Mouse (Mus musculus) CH12.LX (cell line): Measurements from ENCODE around the gene Ino80d. TPM values are rescaled to one million over a fixed set of nuclear protein-coding genes. Genes with fewer than 3 reads are reported as not detected.

Experiments
- DNase-seq: peaks from one replicate; pipeline ENCODE4 v3.0.0-alpha.2; 2013; ENCODE audit errors: extremely low read depth
- H3K27ac ChIP-seq: 2 replicates; pipeline ENCODE4 v1.5.1; 2012; ENCODE audit warnings: low read depth, mild to moderate bottlenecking, control low read depth, moderate library complexity; ENCODE audit not compliant: insufficient read depth
- H3K27me3 ChIP-seq: replicated peaks from 2 replicates; pipeline ENCODE3; 2012; ENCODE audit warnings: inconsistent platforms
- H3K36me3 ChIP-seq, 2 experiments: replicated peaks in 1 of 2; 2 replicates each; pipeline versions ENCODE3 to v1.6.1; 2012; ENCODE audit warnings: inconsistent platforms in 1 of 2, low read length in 1 of 2, mild to moderate bottlenecking in 1 of 2, mixed read lengths in 1 of 2, moderate library complexity in 1 of 2; ENCODE audit not compliant: control insufficient read depth in 1 of 2, insufficient read depth in 1 of 2
- H3K4me1 ChIP-seq, 2 experiments: 2 replicates each; pipeline ENCODE4 v1.6.1; 2012; ENCODE audit warnings: inconsistent platforms in 1 of 2, moderate library complexity in 1 of 2; ENCODE audit not compliant: insufficient read depth in 2 of 2, control insufficient read depth in 1 of 2
- H3K4me2 ChIP-seq: 2 replicates; pipeline ENCODE4 v1.6.1; 2012; ENCODE audit warnings: low read depth, mild to moderate bottlenecking, control low read depth; ENCODE audit not compliant: poor library complexity, insufficient read depth, severe bottlenecking
- H3K4me3 ChIP-seq, 3 experiments: fragments of 150-350 bp in 1 of 3; sonication (generic) in 1 of 3; replicated peaks in 1 of 3; 2 replicates each; pipeline versions ENCODE3 to v1.5.1; 2011 to 2012; ENCODE audit warnings: low read depth in 2 of 3, low read length in 2 of 3, mild to moderate bottlenecking in 2 of 3, moderate library complexity in 2 of 3, control low read depth in 1 of 3, improper control_type of control experiment in 1 of 3, inconsistent platforms in 1 of 3, mixed read lengths in 1 of 3; ENCODE audit not compliant: poor library complexity in 1 of 3
- H3K79me2 ChIP-seq: replicated peaks from 2 replicates; pipeline ENCODE4 v1.6.1; 2012; ENCODE audit warnings: mild to moderate bottlenecking, moderate library complexity; ENCODE audit not compliant: control insufficient read depth, poor library complexity, insufficient read depth, severe bottlenecking; ENCODE audit errors: extremely low read depth
- H3K9ac ChIP-seq: 2 replicates; pipeline ENCODE4 v1.6.1; 2012; ENCODE audit warnings: low read depth, mild to moderate bottlenecking, control low read depth, moderate library complexity; ENCODE audit not compliant: insufficient read depth
- H3K9me3 ChIP-seq: replicated peaks from 2 replicates; pipeline ENCODE3; 2012; ENCODE audit warnings: low read length, inconsistent platforms, mixed read lengths
- CHD1 ChIP-seq: IDR thresholded peaks from 2 replicates; pipeline ENCODE4 v1.6.1; 2012; ENCODE audit warnings: low read depth, low read length, improper control_type of control experiment, inconsistent platforms
- CHD2 ChIP-seq: IDR thresholded peaks from 2 replicates; pipeline ENCODE4 v1.6.1; 2011; ENCODE audit warnings: low read length, improper control_type of control experiment
- CTCF ChIP-seq, 2 experiments: IDR thresholded peaks in 1 of 2; conservative IDR thresholded peaks in 1 of 2; 2 replicates each; pipeline ENCODE4 v1.5.1; 2011 to 2012; ENCODE audit warnings: low read depth in 2 of 2, low read length in 2 of 2, improper control_type of control experiment in 1 of 2, inconsistent platforms in 1 of 2, mild to moderate bottlenecking in 1 of 2, moderate library complexity in 1 of 2
- E2F4 ChIP-seq: IDR thresholded peaks from 2 replicates; pipeline ENCODE4 v1.6.1; 2011; ENCODE audit warnings: low read depth, low read length, improper control_type of control experiment; ENCODE audit not compliant: insufficient replicate concordance
- ETS1 ChIP-seq: conservative IDR thresholded peaks from 2 replicates; pipeline ENCODE4 v1.6.1; 2012; ENCODE audit warnings: low read depth, mild to moderate bottlenecking, inconsistent platforms, low read length, improper control_type of control experiment, moderate library complexity
- KAT2A ChIP-seq: IDR thresholded peaks from 2 replicates; pipeline ENCODE4 v1.6.1; 2012; ENCODE audit warnings: low read length, improper control_type of control experiment, inconsistent platforms; ENCODE audit not compliant: insufficient replicate concordance
- MEF2A ChIP-seq: IDR thresholded peaks from 2 replicates; pipeline ENCODE4 v1.6.1; 2014; ENCODE audit warnings: low read depth, mild to moderate bottlenecking, inconsistent platforms, low read length, improper control_type of control experiment, borderline replicate concordance
- MXI1 ChIP-seq: IDR thresholded peaks from 2 replicates; pipeline ENCODE4 v1.6.1; 2011; ENCODE audit warnings: mild to moderate bottlenecking, low read depth, low read length, improper control_type of control experiment
- MYC ChIP-seq: IDR thresholded peaks from 2 replicates; pipeline ENCODE4 v1.6.1; 2011; ENCODE audit warnings: low read depth, mild to moderate bottlenecking, improper control_type of control experiment, low read length
- NRF1 ChIP-seq: IDR thresholded peaks from 2 replicates; pipeline ENCODE4 v1.6.1; 2014; ENCODE audit warnings: low read depth, mild to moderate bottlenecking, inconsistent platforms, low read length, improper control_type of control experiment, moderate library complexity
- POLR2A ChIP-seq: IDR thresholded peaks from 2 replicates; pipeline ENCODE4 v1.6.1; 2011; ENCODE audit warnings: low read depth, mild to moderate bottlenecking, improper control_type of control experiment, low read length
- SIN3A ChIP-seq: IDR thresholded peaks from 2 replicates; pipeline ENCODE4 v1.6.1; 2012; ENCODE audit warnings: low read length, improper control_type of control experiment, inconsistent platforms
- ZMIZ1 ChIP-seq: IDR thresholded peaks from 2 replicates; pipeline ENCODE4 v1.6.1; 2012; ENCODE audit warnings: low read depth, mild to moderate bottlenecking, inconsistent platforms, low read length, improper control_type of control experiment
- ZNF384 ChIP-seq: IDR thresholded peaks from 2 replicates; pipeline ENCODE4 v1.6.1; 2012; ENCODE audit warnings: low read depth, low read length, improper control_type of control experiment, inconsistent platforms
- dilution Hi-C: fragments of 300-500 bp; cut with MboI; formaldehyde crosslinking; loops from 2 replicates; pipeline ENCODE4 v1.14.3; 2020; ENCODE audit warnings: low sequenced_read_pairs; ENCODE audit not compliant: extremely low pct_unique_long_range_greater_than_20kb, extremely low pct_ligation_motif_present
- in situ Hi-C: fragments of 300-500 bp; cut with MboI; formaldehyde crosslinking; loops from 3 replicates; pipeline ENCODE4 v1.14.3; 2019; ENCODE audit warnings: low sequenced_read_pairs, low pct_ligation_motif_present, low pct_unique_long_range_greater_than_20kb, mixed read lengths
- polyA plus RNA-seq: library from polyadenylated mRNA; unstranded; fragments of >175 nt; gene quantifications from 2 replicates; pipeline ENCODE4 v1.2.1, GENCODE M21; 2012; ENCODE audit warnings: low read depth; ENCODE audit not compliant: insufficient read length
- total RNA-seq, 2 experiments: library from RNA; depleted of rRNA; stranded (reverse); fragments of 300-350 nt in 1 of 2; fragments of >200 nt in 1 of 2; gene quantifications; 2 replicates each; pipeline ENCODE4 v1.2.3; 2012 to 2014

Gene Ino80d
- total and polyA plus RNA-seq, 3 experiments, result 4.5 to 5.8 (median 4.6) TPM

- Histone ChIP-seq H3K9me3 (no peaks in the 10 kb centered on the region), H3K36me3 (peaks cover 0 to 9% of the 10 kb centered on the region in 2 experiments), H3K79me2 (peaks cover 75% of the 10 kb centered on the region), H3K9ac (peak overlapping the region; percentile 100), H3K4me1 (peaks cover 15 to 45% of the 10 kb centered on the region in 2 experiments), H3K4me2 (peak overlapping the region; percentile 31), H3K4me3 (peak overlapping the region; percentile 74 to 85 (median 76)), H3K27me3 (no peaks in the 10 kb centered on the region), H3K27ac (peak overlapping the region; percentile 21; the same call in 1 of the 2 replicates)
- dilution Hi-C loops (no loop called here), in situ Hi-C loops (no loop called here)
- TF ChIP-seq CHD1 (no peak), SIN3A (no peak; the same call in 1 of the 2 replicates), MEF2A (0 out of 2 replicates have a peak, but pooled peaks have one; percentile 10), CHD2 (no peak), ETS1 (no peak), MXI1 (peak; percentile 43; the same call in 1 of the 2 replicates), ZMIZ1 (0 out of 2 replicates have a peak, but pooled peaks have one; percentile 52)
- DNase-seq, result peak; percentile 24
These were observed 1.6 kb downstream of the Ino80d start for GRCm38 (mm10) chr1:63112865-63113261.

- Histone ChIP-seq H3K36me3 (peaks cover 0 to 9% of the 10 kb centered on the region in 2 experiments), H3K4me1 (peaks cover 19 to 50% of the 10 kb centered on the region in 2 experiments), H3K4me2 (peak overlapping the region; percentile 31), H3K9ac (peak overlapping the region; percentile 100), H3K9me3 (no peaks in the 10 kb centered on the region), H3K4me3 (peak overlapping the region; percentile 74 to 85 (median 76)), H3K27ac (peak overlapping the region; percentile 21; the same call in 1 of the 2 replicates), H3K79me2 (peaks cover 78% of the 10 kb centered on the region), H3K27me3 (no peaks in the 10 kb centered on the region)
- in situ Hi-C loops, result no loop called here
- DNase-seq, result no peak
- TF ChIP-seq ZNF384 (peak; percentile 73), NRF1 (no peak), MXI1 (peak; percentile 44; the same call in 1 of the 2 replicates)
- dilution Hi-C loops, result no loop called here
These were observed 2.2 kb downstream of the Ino80d start for GRCm38 (mm10) chr1:63112151-63112864.

- no peak overlapping the region for H3K4me3 ChIP-seq
- dilution Hi-C loops, result no loop called here
These were observed 3.8 kb downstream of the Ino80d start for GRCm38 (mm10) chr1:63110536-63111285.

More at GRCm38 (mm10) chr1:63110536-63111285, 3.8 kb downstream of the Ino80d start:
- Histone ChIP-seq H3K4me2 (peak overlapping the region; percentile 62), H3K79me2 (peaks cover 77% of the 10 kb centered on the region), H3K9ac (no peak overlapping the region), H3K27me3 (no peaks in the 10 kb centered on the region), H3K27ac (no peak overlapping the region), H3K36me3 (peaks cover 0 to 12% of the 10 kb centered on the region in 2 experiments), H3K9me3 (no peaks in the 10 kb centered on the region), H3K4me1 (peaks cover 12 to 44% of the 10 kb centered on the region in 2 experiments)
- peak; percentile 65 for DNase-seq
- in situ Hi-C loops, result no loop called here
- TF ChIP-seq POLR2A (no peak), MYC (0 out of 2 replicates have a peak, but pooled peaks have one; percentile 48), CHD1 (peak; percentile 72; the same call in 1 of the 2 replicates), CTCF (conservative IDR thresholded peaks at IDR 0.05 in 1 of 2, IDR thresholded peaks at IDR 0.05 in 1 of 2; ENCODE audit: low read depth in 2 of 2, low read length in 2 of 2) (peak; percentile 58 to 67), KAT2A (no peak), E2F4 (no peak), MXI1 (0 out of 2 replicates have a peak, but pooled peaks have one; percentile 59)
